ENCODE assay signal across 26 mouse cellular contexts in the genomic region with DNA sequence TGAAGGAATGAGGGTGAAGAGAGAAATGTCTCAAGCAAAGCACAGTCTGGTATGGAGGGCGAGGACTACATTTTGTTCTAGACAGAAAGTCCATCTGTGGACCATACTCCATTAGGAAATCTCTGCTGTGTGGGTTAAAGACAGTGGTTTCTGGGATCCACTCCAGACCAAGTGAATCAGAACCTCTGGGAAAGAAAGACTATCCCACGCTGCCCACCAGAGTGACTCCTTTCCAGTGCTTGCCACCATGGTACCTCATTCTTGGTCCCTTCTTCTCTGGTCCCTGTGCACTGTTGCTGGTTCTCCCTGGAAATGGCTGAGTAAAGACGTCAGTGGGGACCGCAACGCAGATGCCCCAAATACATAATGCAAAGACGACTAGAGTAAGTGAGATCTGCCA.
"Had no signal": no experiment of that assay in that cellular context is flagged by ENCODE, and none has a peak within 500 bp of the region (broad histone marks: within the 10 kb centered on the region; RNA-seq: fewer than 3 reads in every experiment).

No protein-coding gene starts in this region.

- DNase-seq: kidney, adult 2 months; kidney, postnatal 25 days; layer of hippocampus, adult 9-11 months; left cerebral cortex, postnatal 4 days; liver, postnatal 0 days; lung, embryonic 14.5 days; lung, postnatal 36 days; retina, postnatal 1 day; right cerebral cortex, postnatal 14 days; thymus, adult 2 months; thymus, postnatal 25 days had no signal

- H3K27ac ChIP-seq: kidney, postnatal 0 days; layer of hippocampus, adult 2 months; limb, embryonic 12.5 days; limb, embryonic 15.5 days; liver, embryonic 14.5 days; midbrain, embryonic 10.5 days; midbrain, embryonic 13.5 days; neural tube, embryonic 13.5 days; stomach, postnatal 0 days had no signal

- ATAC-seq: intestine, postnatal 0 days; liver, postnatal 0 days; lung, postnatal 0 days; midbrain, embryonic 13.5 days; midbrain, embryonic 16.5 days had no signal

- H3K9ac ChIP-seq: limb, embryonic 12.5 days; limb, embryonic 15.5 days; liver, embryonic 14.5 days; liver, postnatal 0 days; lung, embryonic 14.5 days; midbrain, embryonic 13.5 days; neural tube, embryonic 13.5 days had no signal

- H3K9me3 ChIP-seq: limb, embryonic 12.5 days; limb, embryonic 15.5 days; megakaryocyte, embryonic 14.5 days; midbrain, embryonic 10.5 days; midbrain, embryonic 13.5 days; neural tube, embryonic 13.5 days had no signal

- H3K27me3 ChIP-seq: limb, embryonic 12.5 days; limb, embryonic 15.5 days; neural tube, embryonic 13.5 days had no signal

- H3K36me3 ChIP-seq: limb, embryonic 12.5 days; limb, embryonic 15.5 days; midbrain, embryonic 10.5 days; midbrain, embryonic 13.5 days; neural tube, embryonic 13.5 days had no signal

- H3K4me2 ChIP-seq: limb, embryonic 12.5 days; limb, embryonic 15.5 days; liver, embryonic 11.5 days; lung, embryonic 14.5 days; midbrain, embryonic 13.5 days; neural tube, embryonic 13.5 days had no signal

- H3K4me3 ChIP-seq: layer of hippocampus, adult 2 months; limb, embryonic 12.5 days; limb, embryonic 15.5 days; megakaryocyte, embryonic 14.5 days; midbrain, embryonic 10.5 days; midbrain, embryonic 13.5 days; myocyte; neural tube, embryonic 13.5 days had no signal
